Mouse (Mus musculus): ENCODE data around the gene Ceacam14. TPM values are rescaled to one million over a fixed set of nuclear protein-coding genes. Genes with fewer than 3 reads are reported as not detected.

Ceacam14 gene
- total RNA-seq (2021) (not detected), polyA plus RNA-seq (2012; rRNA removed) (not detected in 2 replicates)
- long read RNA-seq = 0 reads

GRCm38 (mm10) chr7:17812333-17812732, at the start of gene Ceacam14:
Ceacam14 (plus strand) TSS chr7:17812633.
- DNase-seq = no peak

Other genes starting within 250 kb of the Ceacam14 start
- not detected for gene Ceacam5, start 99.4 kb upstream of the Ceacam14 start, total RNA-seq (2021)
- not detected in 2 replicates for gene Ceacam5, start 99.4 kb upstream of the Ceacam14 start, polyA plus RNA-seq (2012; rRNA removed)
- gene Gm5155, start 59.1 kb downstream of the Ceacam14 start, total RNA-seq (2021) = not detected
- not detected in 2 replicates for gene Gm5155, start 59.1 kb downstream of the Ceacam14 start, polyA plus RNA-seq (2012; rRNA removed)
- not detected for gene Ceacam11, start 159.5 kb downstream of the Ceacam14 start, total RNA-seq (2021)
- gene Ceacam11, start 159.5 kb downstream of the Ceacam14 start, polyA plus RNA-seq (2012; rRNA removed) = not detected in 2 replicates
- not detected for gene Ceacam13, start 197.3 kb downstream of the Ceacam14 start, total RNA-seq (2021)
- gene Ceacam13, start 197.3 kb downstream of the Ceacam14 start, polyA plus RNA-seq (2012; rRNA removed) = not detected in 2 replicates